Mouse (Mus musculus) midbrain, embryonic 14.5 days (tissue): Measurements from ENCODE around the gene Mmp21. TPM values are rescaled to one million over a fixed set of nuclear protein-coding genes. Genes with fewer than 3 reads are reported as not detected.

Experiments
- ATAC-seq: fragments of 200-750 bp; cut with Nextera tagmentation; 2 replicates; pipeline ENCODE4 v1.8.0; 2017; ENCODE audit warnings: moderate number of reproducible peaks, moderate library complexity; ENCODE audit not compliant: low FRiP score, low TSS enrichment
- DNase-seq: peaks from one replicate; pipeline ENCODE4 v3.0.0-alpha.2; 2015
- H3K27ac ChIP-seq: fragments of 300-500 bp; sonication (generic); replicated peaks from 2 replicates; pipeline ENCODE4 v1.5.1; 2014; ENCODE audit warnings: mild to moderate bottlenecking, low read depth, low read length, moderate library complexity
- H3K27me3 ChIP-seq: fragments of 300-500 bp; sonication (generic); 2 replicates; pipeline ENCODE4 v1.6.1; 2014; ENCODE audit warnings: low read length, control low read depth, mixed read lengths; ENCODE audit not compliant: control insufficient read depth, insufficient read depth
- H3K36me3 ChIP-seq: fragments of 300-500 bp; sonication (generic); 2 replicates; pipeline ENCODE4 v1.6.1; 2014; ENCODE audit warnings: low read length, control low read depth; ENCODE audit not compliant: control insufficient read depth, insufficient read depth
- H3K4me1 ChIP-seq: fragments of 300-500 bp; sonication (generic); 2 replicates; pipeline ENCODE4 v1.6.1; 2014; ENCODE audit warnings: mild to moderate bottlenecking, antibody characterized with exemption, low read length, control low read depth; ENCODE audit not compliant: control insufficient read depth, insufficient read depth
- H3K4me2 ChIP-seq: fragments of 300-500 bp; sonication (generic); 2 replicates; pipeline ENCODE4 v1.6.1; 2014; ENCODE audit warnings: mild to moderate bottlenecking, low read length, moderate library complexity
- H3K4me3 ChIP-seq: fragments of 300-500 bp; sonication (generic); replicated peaks from 2 replicates; pipeline ENCODE4 v1.5.1; 2014; ENCODE audit warnings: low read depth, low read length
- H3K9ac ChIP-seq: fragments of 300-500 bp; sonication (generic); replicated peaks from 2 replicates; pipeline ENCODE4 v1.6.1; 2014; ENCODE audit warnings: mild to moderate bottlenecking, low read length, moderate library complexity
- H3K9me3 ChIP-seq: fragments of 300-500 bp; sonication (generic); 2 replicates; pipeline ENCODE4 v1.6.1; 2016; ENCODE audit warnings: low read length, control low read depth, mixed read lengths; ENCODE audit not compliant: control insufficient read depth
- WGBS: fragments of 180-500 bp; shearing (Covaris S2); extraction: QIAGEN DNeasy Blood & Tissue Kit; methylation state at CpG from one replicate; pipeline ENCODE4 v1.1.7; 2014; 5-methylcytosine and 5-hydroxymethylcytosine counted together
- polyA plus RNA-seq: library from polyadenylated mRNA; unstranded; fragments of >200 nt; fragmentation: Nextera tagmentation; extraction: Ambion mirVana; gene quantifications from 2 replicates; pipeline ENCODE4 v1.2.1, GENCODE M21; 2014

The Mmp21 gene
- 0.11 TPM in 1 of 2 replicates, not detected in the other for polyA plus RNA-seq

DNA sequence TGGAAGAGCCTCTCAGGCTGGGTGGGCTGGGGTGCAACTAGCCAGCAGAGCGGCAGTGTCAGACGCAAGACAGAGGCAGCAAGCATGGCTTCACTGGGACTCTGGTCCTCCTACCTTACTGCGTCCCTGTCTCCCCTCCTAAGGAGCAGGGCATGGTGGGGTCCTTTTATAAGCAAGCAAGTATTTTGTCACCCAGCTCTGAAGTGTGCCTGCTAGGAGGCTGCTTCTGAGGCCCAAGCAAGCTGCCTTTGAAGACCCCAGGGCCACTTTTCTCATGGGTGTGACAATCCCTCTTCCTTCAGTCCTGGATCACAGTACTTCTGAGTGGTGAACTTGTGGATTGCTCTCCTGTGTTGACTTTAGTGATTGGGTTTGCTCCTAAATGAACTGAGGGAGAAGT is at the start of gene Mmp21:
TSS of gene Mmp21 (minus strand) at position 101 of the 400 bp plus-strand sequence.
- Histone ChIP-seq H3K9ac (no peak within 1 kb of the TSS), H3K4me3 (no peak within 1 kb of the TSS), H3K27me3 (no peaks in the 10 kb centered on the region), H3K36me3 (no peaks in the 10 kb centered on the region), H3K9me3 (no peaks in the 10 kb centered on the region), H3K4me2 (no peak within 1 kb of the TSS), H3K27ac (no peak within 1 kb of the TSS), H3K4me1 (no peaks in the 10 kb centered on the region)
- DNase-seq (no peak), ATAC-seq (no peak)
- 92% methylated on average over 3 of the region's 3 CpGs for WGBS

DNA sequence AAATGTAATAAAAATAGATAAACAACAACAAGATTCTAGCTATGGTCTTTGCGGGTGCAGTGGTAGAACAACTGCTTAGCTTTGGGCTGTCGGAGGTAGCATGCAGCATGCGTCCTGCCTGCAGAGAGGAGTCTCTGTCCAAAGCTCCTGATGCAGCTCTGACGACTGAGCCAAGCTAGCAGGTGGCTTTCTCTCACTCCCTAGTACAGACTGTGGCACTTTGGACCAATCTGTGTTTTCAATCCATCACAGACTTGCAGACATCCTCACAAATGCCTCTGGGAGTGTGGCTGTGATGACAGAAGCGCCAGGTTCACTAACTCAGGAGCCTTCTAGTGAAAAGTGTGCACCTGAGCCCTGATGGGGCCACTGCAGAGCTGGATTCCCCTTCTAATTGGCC is 49.5 kb upstream of the Mmp21 start:
- Histone ChIP-seq H3K9me3 (no peaks in the 10 kb centered on the region), H3K27me3 (no peaks in the 10 kb centered on the region), H3K4me3 (no peak overlapping the region), H3K27ac (no peak overlapping the region), H3K4me1 (no peaks in the 10 kb centered on the region), H3K9ac (no peak overlapping the region), H3K36me3 (peaks cover 44% of the 10 kb centered on the region), H3K4me2 (no peak overlapping the region)
- 81% methylated on average over 5 of the region's 5 CpGs for WGBS
- ATAC-seq, result no peak
- DNase-seq, result no peak

DNA sequence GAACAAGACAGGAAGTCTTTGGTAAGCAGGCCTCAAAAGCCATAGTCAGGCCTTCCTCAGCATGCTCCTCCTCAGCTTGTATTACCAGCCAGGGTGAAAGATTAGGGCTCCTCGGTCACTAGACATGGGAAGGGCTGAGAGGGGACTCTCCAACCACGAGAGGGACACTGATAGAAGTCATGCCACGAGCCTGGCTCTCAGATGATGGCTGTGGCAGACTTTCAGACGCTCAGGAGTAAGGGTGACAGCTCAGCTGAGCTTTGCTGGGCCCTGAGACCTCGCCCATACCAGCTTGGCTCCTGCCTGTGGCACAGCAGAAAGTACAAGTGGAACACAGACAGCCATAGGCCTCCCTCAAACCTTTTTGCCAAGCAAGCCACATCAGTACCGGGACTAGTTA is 47.2 kb upstream of the Mmp21 start:
- ATAC-seq, result no peak
- WGBS, result 88% methylated on average over 6 of the region's 6 CpGs

DNA sequence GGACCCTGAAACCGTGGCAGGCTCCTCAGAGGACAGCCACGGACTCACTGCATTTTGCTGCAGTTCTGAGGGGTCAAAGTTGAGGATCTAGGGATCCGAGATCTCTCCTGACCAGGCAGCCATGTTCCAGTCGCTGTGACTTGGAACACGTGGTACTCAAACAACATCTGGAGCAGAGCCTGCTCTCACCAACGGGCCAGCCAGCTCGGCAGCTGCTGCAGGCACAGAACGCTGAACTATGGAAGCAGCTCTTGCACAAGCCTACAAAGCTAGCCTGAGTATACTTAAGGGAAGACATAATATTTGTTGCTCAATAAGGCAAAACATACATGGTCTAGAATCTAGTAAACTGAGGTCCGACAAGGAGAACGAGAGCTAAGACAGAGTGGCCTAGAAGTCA is 45.7 kb upstream of the Mmp21 start:
- WGBS, result 90% methylated on average over 10 of the region's 10 CpGs
- Histone ChIP-seq H3K9me3 (no peaks in the 10 kb centered on the region), H3K4me2 (no peak overlapping the region), H3K27ac (no peak overlapping the region), H3K36me3 (peaks cover 58% of the 10 kb centered on the region), H3K4me3 (no peak overlapping the region), H3K9ac (no peak overlapping the region), H3K27me3 (no peaks in the 10 kb centered on the region), H3K4me1 (no peaks in the 10 kb centered on the region)
- DNase-seq, result no peak
- no peak for ATAC-seq

More for the DNA sequence above, 47.2 kb upstream of the Mmp21 start:
- peaks cover 48% of the 10 kb centered on the region for H3K36me3 ChIP-seq
- no peak overlapping the region for H3K9ac ChIP-seq
- no peaks in the 10 kb centered on the region for H3K27me3 ChIP-seq
- H3K4me2 ChIP-seq, result no peak overlapping the region
- DNase-seq, result no peak
- no peak overlapping the region for H3K4me3 ChIP-seq
- no peak overlapping the region for H3K27ac ChIP-seq
- H3K4me1 ChIP-seq, result no peaks in the 10 kb centered on the region
- no peaks in the 10 kb centered on the region for H3K9me3 ChIP-seq

DNA sequence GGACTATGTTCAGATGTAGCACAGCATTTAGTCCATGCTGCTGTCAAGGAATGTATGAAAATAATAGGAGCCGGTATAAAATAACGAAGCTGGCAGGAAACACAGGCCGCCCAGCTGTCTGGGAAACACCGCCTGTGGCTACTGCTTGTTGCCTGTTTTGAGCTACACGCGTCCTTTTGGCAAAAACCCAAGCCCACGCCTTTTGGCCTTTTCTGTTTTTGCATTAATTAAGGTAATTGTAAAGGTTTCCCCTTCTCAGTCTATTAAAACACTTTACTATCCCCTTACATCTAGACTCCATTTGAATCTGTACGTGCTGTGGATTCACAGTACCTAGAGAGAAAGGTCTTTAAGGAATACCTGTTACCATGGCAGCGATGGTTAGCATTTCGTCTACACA is 45.0 kb upstream of the Mmp21 start:
- Histone ChIP-seq H3K4me1 (no peaks in the 10 kb centered on the region), H3K9ac (no peak overlapping the region), H3K36me3 (peaks cover 62% of the 10 kb centered on the region), H3K27me3 (no peaks in the 10 kb centered on the region), H3K9me3 (no peaks in the 10 kb centered on the region), H3K4me2 (no peak overlapping the region), H3K4me3 (no peak overlapping the region), H3K27ac (no peak overlapping the region)
- WGBS, result 84% methylated on average over 10 of the region's 10 CpGs
- DNase-seq (peak; percentile 34), ATAC-seq (no peak)

DNA sequence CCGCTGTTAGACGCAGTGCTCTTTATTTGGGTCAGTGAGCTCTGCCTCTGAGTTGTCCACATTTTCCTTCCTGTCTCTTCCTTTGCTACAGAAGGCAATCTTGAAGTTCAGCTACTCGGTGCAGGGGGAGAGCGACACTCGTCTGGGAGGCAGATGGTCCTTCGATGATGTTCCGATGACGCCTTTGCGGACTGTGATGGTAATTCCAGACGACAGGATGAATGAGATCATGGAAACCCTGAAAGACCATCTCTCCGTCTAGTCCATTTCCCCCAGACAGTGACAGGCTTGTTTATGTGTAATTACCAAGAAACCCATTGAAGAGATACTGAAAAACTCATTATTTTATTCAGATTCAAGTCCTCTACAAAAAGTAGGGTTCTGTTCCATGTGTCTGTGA is 40.8 kb upstream of the Mmp21 start:
- ATAC-seq (no peak), DNase-seq (no peak)
- H3K9ac ChIP-seq, result no peak overlapping the region
- H3K9me3 ChIP-seq, result no peaks in the 10 kb centered on the region
- no peaks in the 10 kb centered on the region for H3K4me1 ChIP-seq
- whole genome bisulfite sequencing, result 86% methylated on average over 11 of the region's 11 CpGs
- no peak overlapping the region for H3K27ac ChIP-seq
- H3K27me3 ChIP-seq, result no peaks in the 10 kb centered on the region
- H3K4me3 ChIP-seq, result no peak overlapping the region
- no peak overlapping the region for H3K4me2 ChIP-seq
- peaks cover 95% of the 10 kb centered on the region for H3K36me3 ChIP-seq

DNA sequence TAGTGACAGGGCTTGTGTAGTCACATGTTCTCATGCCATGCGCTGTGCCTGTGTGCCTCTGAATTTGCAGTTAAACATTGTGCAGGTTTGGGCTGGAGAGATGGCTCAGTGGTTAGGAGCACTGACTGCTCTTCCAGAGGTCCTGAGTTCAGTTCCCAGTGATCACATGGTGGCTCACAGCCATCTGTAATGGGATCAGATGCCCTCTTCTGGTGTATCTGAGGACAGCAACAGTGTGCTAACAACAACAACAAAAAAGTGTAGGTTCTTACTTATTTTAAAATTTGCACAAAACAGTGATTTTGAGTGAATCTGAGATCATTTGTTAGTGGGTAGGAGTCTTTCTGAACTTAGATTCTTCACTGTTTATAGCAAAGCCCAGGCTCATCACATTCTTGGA is 38.7 kb upstream of the Mmp21 start:
- Histone ChIP-seq H3K36me3 (peaks cover 94% of the 10 kb centered on the region), H3K27ac (no peak overlapping the region), H3K4me2 (no peak overlapping the region), H3K9me3 (no peaks in the 10 kb centered on the region), H3K4me1 (no peaks in the 10 kb centered on the region), H3K27me3 (no peaks in the 10 kb centered on the region), H3K9ac (no peak overlapping the region), H3K4me3 (no peak overlapping the region)
- ATAC-seq (no peak), DNase-seq (no peak)
- WGBS, result 95% methylated on average over 1 of the region's 1 CpGs

DNA sequence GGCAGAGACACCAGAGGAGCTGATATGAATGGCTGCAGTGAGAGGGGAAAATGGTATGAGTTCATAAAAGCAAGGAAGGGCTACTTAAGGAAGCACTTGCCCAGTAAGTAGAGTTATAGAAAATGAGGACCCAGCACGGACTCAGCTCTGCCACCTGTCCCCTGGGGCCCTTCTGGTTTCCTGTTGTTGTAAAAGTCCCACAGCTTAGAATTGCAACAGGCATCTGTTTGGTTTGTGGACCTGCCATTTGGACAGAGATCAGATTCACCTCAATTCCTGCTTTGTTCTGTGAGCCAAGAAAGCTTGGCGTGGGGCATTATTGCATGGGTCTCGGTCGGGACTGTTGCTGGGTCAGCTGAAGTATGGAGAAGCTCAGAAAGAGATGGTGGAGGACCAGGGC is 35.5 kb upstream of the Mmp21 start:
- Histone ChIP-seq H3K36me3 (peaks cover 76% of the 10 kb centered on the region), H3K4me3 (no peak overlapping the region), H3K9ac (no peak overlapping the region), H3K27me3 (no peaks in the 10 kb centered on the region), H3K9me3 (no peaks in the 10 kb centered on the region), H3K27ac (no peak overlapping the region), H3K4me2 (no peak overlapping the region), H3K4me1 (no peaks in the 10 kb centered on the region)
- DNase-seq (no peak), ATAC-seq (no peak)
- WGBS, result 91% methylated on average over 4 of the region's 4 CpGs

DNA sequence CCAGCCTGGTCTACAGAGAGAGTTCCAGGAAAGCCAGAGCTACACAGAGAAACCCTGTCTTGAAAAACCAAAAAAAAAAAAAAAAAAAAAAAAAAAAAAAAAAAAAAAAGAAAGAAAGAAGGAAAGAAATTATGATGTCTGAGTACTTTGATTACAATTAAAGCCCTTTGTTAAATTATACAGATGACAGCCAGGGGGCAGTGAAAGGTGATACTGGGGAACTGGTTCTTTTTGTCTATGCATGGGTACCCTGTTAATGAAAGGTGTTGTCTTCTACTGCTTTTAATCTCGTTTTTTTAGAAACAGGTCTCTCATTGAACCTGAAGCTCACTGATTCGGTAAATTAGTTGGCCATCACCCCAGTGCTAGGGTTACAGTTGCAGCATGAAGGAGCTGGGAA is 27.4 kb upstream of the Mmp21 start:
- ATAC-seq (no peak), DNase-seq (peak; percentile 13)
- Histone ChIP-seq H3K9me3 (no peaks in the 10 kb centered on the region), H3K27me3 (no peaks in the 10 kb centered on the region), H3K27ac (no peak overlapping the region), H3K4me3 (no peak overlapping the region), H3K4me1 (peaks cover 11% of the 10 kb centered on the region), H3K36me3 (peaks cover 7% of the 10 kb centered on the region; the same call in 1 of the 2 replicates), H3K4me2 (no peak overlapping the region), H3K9ac (no peak overlapping the region)
- WGBS, result 94% methylated on average over 2 of the region's 2 CpGs
